Mouse (Mus musculus) midbrain, embryonic 14.5 days (tissue): ENCODE data around the gene Dbndd2. TPM values are rescaled to one million over a fixed set of nuclear protein-coding genes. Genes with fewer than 3 reads are reported as not detected.

Source experiments
- ATAC-seq: fragments of 200-750 bp; cut with Nextera tagmentation; 2 replicates; pipeline ENCODE4 v1.8.0; 2017; ENCODE audit warnings: moderate number of reproducible peaks, moderate library complexity; ENCODE audit not compliant: low FRiP score, low TSS enrichment
- DNase-seq: peaks from one replicate; pipeline ENCODE4 v3.0.0-alpha.2; 2015
- H3K27ac ChIP-seq: fragments of 300-500 bp; sonication (generic); replicated peaks from 2 replicates; pipeline ENCODE4 v1.5.1; 2014; ENCODE audit warnings: mild to moderate bottlenecking, low read depth, low read length, moderate library complexity
- H3K27me3 ChIP-seq: fragments of 300-500 bp; sonication (generic); 2 replicates; pipeline ENCODE4 v1.6.1; 2014; ENCODE audit warnings: low read length, control low read depth, mixed read lengths; ENCODE audit not compliant: control insufficient read depth, insufficient read depth
- H3K36me3 ChIP-seq: fragments of 300-500 bp; sonication (generic); 2 replicates; pipeline ENCODE4 v1.6.1; 2014; ENCODE audit warnings: low read length, control low read depth; ENCODE audit not compliant: control insufficient read depth, insufficient read depth
- H3K4me1 ChIP-seq: fragments of 300-500 bp; sonication (generic); 2 replicates; pipeline ENCODE4 v1.6.1; 2014; ENCODE audit warnings: mild to moderate bottlenecking, antibody characterized with exemption, low read length, control low read depth; ENCODE audit not compliant: control insufficient read depth, insufficient read depth
- H3K4me2 ChIP-seq: fragments of 300-500 bp; sonication (generic); 2 replicates; pipeline ENCODE4 v1.6.1; 2014; ENCODE audit warnings: mild to moderate bottlenecking, low read length, moderate library complexity
- H3K4me3 ChIP-seq: fragments of 300-500 bp; sonication (generic); replicated peaks from 2 replicates; pipeline ENCODE4 v1.5.1; 2014; ENCODE audit warnings: low read depth, low read length
- H3K9ac ChIP-seq: fragments of 300-500 bp; sonication (generic); replicated peaks from 2 replicates; pipeline ENCODE4 v1.6.1; 2014; ENCODE audit warnings: mild to moderate bottlenecking, low read length, moderate library complexity
- H3K9me3 ChIP-seq: fragments of 300-500 bp; sonication (generic); 2 replicates; pipeline ENCODE4 v1.6.1; 2016; ENCODE audit warnings: low read length, control low read depth, mixed read lengths; ENCODE audit not compliant: control insufficient read depth
- WGBS: fragments of 180-500 bp; shearing (Covaris S2); extraction: QIAGEN DNeasy Blood & Tissue Kit; methylation state at CpG from one replicate; pipeline ENCODE4 v1.1.7; 2014; 5-methylcytosine and 5-hydroxymethylcytosine counted together
- polyA plus RNA-seq: library from polyadenylated mRNA; unstranded; fragments of >200 nt; fragmentation: Nextera tagmentation; extraction: Ambion mirVana; gene quantifications from 2 replicates; pipeline ENCODE4 v1.2.1, GENCODE M21; 2014

The Dbndd2 gene
- polyA plus RNA-seq, 1 experiment from 2014 or later = 11.4 TPM

DNA sequence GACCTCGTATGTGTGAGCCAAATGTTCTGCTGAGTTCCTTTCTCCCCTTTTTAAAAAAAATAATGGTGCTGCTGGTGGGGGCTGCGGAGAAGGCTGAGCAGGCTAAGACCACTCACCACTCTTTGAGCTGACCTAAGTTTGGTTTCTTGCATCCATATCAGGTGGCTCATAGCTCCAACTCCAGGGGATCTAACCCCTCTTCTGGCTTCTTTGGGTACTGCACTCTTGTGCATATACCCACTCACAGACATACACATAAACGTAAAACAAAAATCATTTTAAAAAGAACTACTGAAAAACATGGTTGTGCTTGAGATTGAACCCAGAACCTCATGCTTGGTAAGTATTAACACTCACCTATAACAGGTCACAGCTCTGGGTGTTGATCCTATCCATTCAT, 19.0 kb downstream of the Dbndd2 start:
- Histone ChIP-seq H3K27me3 (no peaks in the 10 kb centered on the region), H3K4me1 (no peaks in the 10 kb centered on the region), H3K4me2 (no peak overlapping the region), H3K4me3 (no peak overlapping the region), H3K9me3 (no peaks in the 10 kb centered on the region), H3K9ac (no peak overlapping the region), H3K36me3 (peaks cover 67% of the 10 kb centered on the region), H3K27ac (no peak overlapping the region)
- no peak for DNase-seq
- no peak for ATAC-seq
- 98% methylated on average over 3 of the region's 3 CpGs for WGBS

DNA sequence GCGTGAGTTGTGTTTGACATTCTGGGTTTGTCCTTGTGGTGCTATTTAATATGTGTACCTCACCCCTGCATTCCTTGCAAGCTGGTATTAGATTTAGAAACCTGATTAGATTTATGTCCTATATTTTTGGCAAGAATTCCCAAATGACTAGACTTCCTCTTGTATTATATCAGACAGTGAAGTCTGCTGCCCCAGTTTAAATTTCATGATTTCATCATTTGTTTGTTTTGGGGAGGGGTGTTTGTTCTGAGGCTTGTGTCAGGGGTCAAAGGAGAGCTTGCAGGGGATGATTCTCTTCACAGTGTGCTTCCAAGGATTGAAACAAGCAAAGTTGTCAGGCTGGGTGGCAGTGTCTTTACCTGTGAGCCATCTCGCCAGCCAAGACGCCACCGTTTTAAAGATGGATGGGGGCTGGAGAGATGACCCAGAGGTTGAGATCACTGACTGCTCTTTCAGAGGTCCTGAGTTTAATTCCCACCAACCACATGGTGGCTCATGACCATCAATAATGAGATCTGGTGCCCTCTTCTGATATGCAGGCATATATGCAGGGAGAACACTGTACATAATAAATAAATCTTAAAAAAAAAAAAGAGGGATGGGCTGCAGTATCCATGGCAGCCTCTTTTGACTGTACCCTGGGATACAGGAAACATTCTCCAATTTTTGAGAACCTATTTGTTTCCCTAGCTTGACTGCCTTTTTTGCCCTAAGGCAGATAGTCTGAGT, 19.9 kb downstream of the Dbndd2 start:
- no peak for ATAC-seq
- Histone ChIP-seq H3K36me3 (peaks cover 59% of the 10 kb centered on the region), H3K4me2 (no peak overlapping the region)

DNA sequence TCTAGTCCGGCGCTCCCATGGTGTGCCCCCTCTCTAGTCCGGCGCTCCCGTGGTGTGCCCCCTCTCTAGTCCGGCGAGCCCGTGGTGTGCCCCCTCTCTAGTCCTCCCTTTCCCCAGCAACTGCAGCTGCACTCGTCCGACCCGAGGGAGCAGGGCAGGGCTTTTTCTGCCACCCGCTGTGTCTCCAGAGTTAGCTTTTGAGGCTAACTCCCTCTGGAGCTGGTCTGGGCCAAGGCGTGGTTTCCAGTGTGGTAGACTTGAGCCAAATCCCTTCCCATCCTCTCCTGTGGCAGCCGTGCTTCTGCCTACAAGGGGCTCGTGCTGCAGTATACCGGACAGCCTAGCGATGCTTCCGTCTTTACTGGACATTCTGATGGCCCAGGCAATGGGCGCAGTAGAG, 21.9 kb downstream of the Dbndd2 start:
- Histone ChIP-seq H3K4me1 (no peaks in the 10 kb centered on the region), H3K36me3 (peaks cover 40% of the 10 kb centered on the region), H3K4me2 (no peak overlapping the region), H3K9me3 (no peaks in the 10 kb centered on the region), H3K4me3 (no peak overlapping the region), H3K27me3 (no peaks in the 10 kb centered on the region), H3K27ac (no peak overlapping the region), H3K9ac (no peak overlapping the region)
- ATAC-seq (no peak), DNase-seq (no peak)
- WGBS = 87% methylated on average over 19 of the region's 19 CpGs

More for the DNA sequence above, 19.9 kb downstream of the Dbndd2 start:
- DNase-seq = no peak
- H3K9ac ChIP-seq = no peak overlapping the region
- H3K27ac ChIP-seq = no peak overlapping the region
- 97% methylated on average over 4 of the region's 4 CpGs for WGBS
- no peaks in the 10 kb centered on the region for H3K9me3 ChIP-seq
- no peaks in the 10 kb centered on the region for H3K27me3 ChIP-seq
- no peaks in the 10 kb centered on the region for H3K4me1 ChIP-seq
- no peak overlapping the region for H3K4me3 ChIP-seq

DNA sequence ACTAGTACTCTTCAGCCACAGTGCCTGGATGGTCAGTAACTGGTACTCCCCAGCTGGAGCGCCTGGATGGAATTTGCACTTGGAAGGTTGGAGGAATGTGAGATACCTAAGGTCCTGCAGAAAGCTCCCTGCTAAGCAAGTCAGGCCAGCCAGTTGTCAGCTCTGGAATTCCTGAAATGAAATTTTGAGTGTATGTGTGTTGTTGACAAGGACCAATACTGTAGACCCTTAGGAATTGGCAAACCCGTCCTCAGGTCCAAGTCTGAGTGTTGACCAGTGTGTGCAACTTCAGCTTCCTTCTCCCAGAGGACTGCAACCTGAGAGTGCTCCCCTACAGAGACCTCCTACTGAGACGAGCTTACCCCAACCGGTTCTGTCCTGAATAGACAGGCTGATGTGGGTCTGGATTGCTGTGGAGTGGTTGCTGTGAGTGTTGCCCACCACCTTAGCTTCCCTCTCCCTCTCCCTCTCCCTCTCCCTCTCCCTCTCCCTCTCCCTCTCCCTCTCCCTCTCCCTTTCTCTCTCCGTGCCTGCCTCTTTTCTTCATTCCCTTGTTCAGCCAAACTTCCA, 24.8 kb downstream of the Dbndd2 start:
- ATAC-seq (no peak), DNase-seq (no peak)
- WGBS = 50% methylated on average over 5 of the region's 5 CpGs
- Histone ChIP-seq H3K4me2 (no peak overlapping the region), H3K36me3 (peaks cover 11% of the 10 kb centered on the region), H3K4me3 (no peak overlapping the region), H3K9ac (no peak overlapping the region), H3K27ac (no peak overlapping the region), H3K9me3 (no peaks in the 10 kb centered on the region), H3K4me1 (no peaks in the 10 kb centered on the region), H3K27me3 (no peaks in the 10 kb centered on the region)

DNA sequence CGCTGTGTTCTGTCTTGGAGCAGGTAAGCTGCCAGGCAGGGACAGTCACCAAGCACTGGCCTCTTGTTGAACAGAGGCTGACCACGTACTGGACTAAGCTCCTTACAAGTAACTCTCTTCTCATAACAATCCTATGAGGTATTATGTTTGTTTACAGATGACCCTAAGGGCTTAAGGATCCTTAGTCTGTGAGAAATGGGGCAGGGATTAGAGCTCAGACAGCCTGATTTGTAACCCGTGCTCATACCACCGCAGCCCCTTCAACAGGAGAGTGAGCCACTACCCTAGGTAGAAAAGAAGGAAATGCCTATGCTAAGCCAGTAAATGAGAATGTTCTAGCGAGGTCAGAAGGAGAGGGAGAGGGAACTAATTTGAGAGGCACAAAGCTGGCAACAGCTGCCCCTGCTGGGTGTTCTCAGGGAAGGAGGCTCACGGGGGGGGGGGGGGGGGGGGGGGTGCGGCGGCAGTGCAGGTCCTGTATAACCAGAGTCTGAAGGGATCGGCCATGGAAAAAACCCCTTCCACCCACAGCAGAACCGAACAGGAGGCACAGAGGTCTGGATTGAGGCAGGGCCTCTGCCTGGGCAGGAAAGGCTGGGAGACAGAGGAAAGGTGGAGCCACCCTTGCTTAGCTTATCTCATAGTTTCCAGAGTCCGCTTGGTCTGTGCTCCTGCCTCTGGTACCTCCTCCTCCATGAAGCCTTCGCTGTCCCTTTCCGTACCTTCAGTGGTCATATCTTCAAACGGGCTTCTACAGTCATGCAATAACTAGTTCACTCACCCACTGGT, 26.4 kb downstream of the Dbndd2 start:
- Histone ChIP-seq H3K9ac (no peak overlapping the region), H3K9me3 (no peaks in the 10 kb centered on the region), H3K27me3 (no peaks in the 10 kb centered on the region), H3K27ac (no peak overlapping the region), H3K4me3 (no peak overlapping the region), H3K4me2 (no peak overlapping the region), H3K36me3 (no peaks in the 10 kb centered on the region), H3K4me1 (no peaks in the 10 kb centered on the region)
- 71% methylated on average over 11 of the region's 14 CpGs for WGBS
- DNase-seq = no peak
- no peak for ATAC-seq

DNA sequence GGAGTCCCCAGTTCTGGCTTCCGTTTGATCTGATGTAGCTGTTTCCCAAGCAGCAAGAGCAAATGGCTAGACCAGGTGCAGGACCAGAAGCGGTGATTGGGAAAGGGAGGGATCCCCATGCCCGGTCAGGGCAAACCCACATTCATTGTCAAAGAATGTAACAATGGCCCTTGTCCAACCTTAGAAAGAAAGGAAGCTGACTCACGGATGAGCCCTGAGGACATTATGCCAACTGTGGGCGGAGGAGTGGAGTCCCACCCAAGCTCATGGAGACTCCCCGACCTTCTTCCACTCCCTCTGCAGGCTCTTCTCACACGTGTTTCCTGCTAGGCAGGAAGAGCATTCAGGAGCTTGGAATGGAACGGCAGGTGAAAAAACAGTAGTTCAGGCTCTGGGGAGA, 27.5 kb downstream of the Dbndd2 start:
- Histone ChIP-seq H3K27ac (no peak overlapping the region), H3K27me3 (no peaks in the 10 kb centered on the region), H3K9me3 (no peaks in the 10 kb centered on the region), H3K4me2 (no peak overlapping the region), H3K4me1 (no peaks in the 10 kb centered on the region), H3K9ac (no peak overlapping the region), H3K36me3 (no peaks in the 10 kb centered on the region), H3K4me3 (no peak overlapping the region)
- ATAC-seq (no peak), DNase-seq (no peak)
- 81% methylated on average over 8 of the region's 8 CpGs for WGBS

DNA sequence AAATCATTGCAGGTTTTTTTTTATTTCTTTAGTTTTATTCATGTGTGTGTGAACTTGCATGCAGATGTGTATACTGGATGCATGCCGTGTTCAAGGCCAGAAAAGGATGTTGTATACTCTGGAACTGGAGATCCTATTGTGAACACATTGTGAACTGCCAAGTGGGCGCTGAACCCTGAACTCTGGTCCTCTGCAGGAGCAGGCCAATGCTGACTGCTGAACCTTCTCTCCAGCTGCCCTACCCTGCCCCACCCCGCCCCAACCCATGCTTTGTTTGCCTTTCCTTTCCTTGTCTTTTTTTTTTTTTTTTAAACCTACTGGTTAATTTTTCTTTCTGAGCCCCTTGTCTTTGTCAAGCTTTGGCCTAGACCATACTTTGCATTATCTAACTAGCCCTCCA, 29.0 kb downstream of the Dbndd2 start:
- Histone ChIP-seq H3K9me3 (no peaks in the 10 kb centered on the region), H3K36me3 (no peaks in the 10 kb centered on the region), H3K27me3 (no peaks in the 10 kb centered on the region), H3K9ac (no peak overlapping the region), H3K4me1 (no peaks in the 10 kb centered on the region), H3K4me3 (no peak overlapping the region), H3K4me2 (no peak overlapping the region), H3K27ac (no peak overlapping the region)
- DNase-seq = no peak
- WGBS = 91% methylated on average over 3 of the region's 3 CpGs
- ATAC-seq = no peak

DNA sequence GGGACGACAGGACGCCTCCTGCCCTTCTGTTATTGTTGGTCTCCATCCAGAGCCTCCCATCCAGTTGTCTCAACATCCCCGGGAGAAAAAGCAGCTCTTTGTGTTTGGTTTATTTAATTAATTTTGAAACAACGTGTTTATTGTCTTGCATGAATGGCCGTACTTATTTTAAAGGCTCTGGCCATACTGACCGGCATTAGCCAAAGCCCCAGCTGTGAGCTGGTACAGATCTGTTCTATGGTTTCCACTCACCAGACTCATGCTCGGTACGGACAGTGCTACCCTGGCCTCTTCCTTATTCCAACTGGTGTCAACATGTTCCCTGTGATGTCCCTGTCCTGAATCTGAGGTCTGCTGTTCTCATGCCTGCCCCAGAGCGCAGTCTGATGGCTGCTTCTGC, 30.0 kb downstream of the Dbndd2 start:
- ATAC-seq = no peak
- Histone ChIP-seq H3K4me2 (no peak overlapping the region), H3K4me1 (no peaks in the 10 kb centered on the region), H3K27me3 (no peaks in the 10 kb centered on the region), H3K27ac (no peak overlapping the region), H3K36me3 (no peaks in the 10 kb centered on the region), H3K9ac (no peak overlapping the region), H3K9me3 (no peaks in the 10 kb centered on the region), H3K4me3 (no peak overlapping the region)
- no peak for DNase-seq
- 84% methylated on average over 9 of the region's 9 CpGs for WGBS
